Mouse (Mus musculus) cerebellum, adult (tissue): ENCODE results near the gene Necab2.

Source experiments
- ATAC-seq: cut with Nextera tagmentation; 2 replicates; pipeline ENCODE4 v1.9.2; 2017; ENCODE audit warnings: mild to moderate bottlenecking, moderate library complexity, mixed read lengths; ENCODE audit not compliant: insufficient number of reproducible peaks, low FRiP score, low TSS enrichment

Gene Necab2

DNA sequence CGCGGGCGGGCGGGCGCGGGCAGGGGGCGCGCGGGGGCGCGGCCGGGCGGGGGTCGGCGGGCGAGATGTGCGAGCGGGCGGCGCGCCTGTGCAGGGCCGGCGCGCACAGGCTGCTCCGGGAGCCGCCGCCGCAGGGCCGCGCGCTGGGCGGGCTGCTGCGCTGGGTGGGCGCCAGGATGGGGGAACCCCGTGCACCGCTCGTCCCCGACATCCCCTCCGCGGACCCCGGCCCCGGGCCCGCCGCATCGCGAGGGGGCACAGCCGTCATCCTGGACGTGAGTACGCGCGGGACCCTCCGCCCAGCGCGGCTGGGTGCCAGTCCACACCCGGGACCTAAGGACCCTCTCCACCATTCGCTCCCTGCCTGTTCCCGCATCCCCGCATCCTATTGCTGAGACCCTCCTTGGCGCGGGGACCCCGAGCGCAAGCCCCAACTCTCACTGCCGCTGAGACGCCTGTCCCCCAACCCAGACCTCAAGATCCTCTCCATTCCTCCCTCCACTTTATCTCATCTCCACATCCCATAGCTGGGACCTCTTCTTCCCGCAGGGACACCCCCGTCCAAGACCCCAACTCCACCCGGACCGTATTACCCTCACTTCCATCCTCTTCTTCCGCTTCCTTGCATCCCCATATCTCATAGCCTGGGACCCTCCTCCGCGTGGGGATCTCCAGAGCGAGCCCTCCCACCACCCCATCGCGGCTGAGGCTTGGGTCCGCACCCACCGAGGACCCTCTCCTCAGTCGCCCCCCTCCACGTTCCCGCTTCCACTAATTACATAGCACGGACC is 666 bp downstream of the Necab2 start:
- no peak for ATAC-seq

DNA sequence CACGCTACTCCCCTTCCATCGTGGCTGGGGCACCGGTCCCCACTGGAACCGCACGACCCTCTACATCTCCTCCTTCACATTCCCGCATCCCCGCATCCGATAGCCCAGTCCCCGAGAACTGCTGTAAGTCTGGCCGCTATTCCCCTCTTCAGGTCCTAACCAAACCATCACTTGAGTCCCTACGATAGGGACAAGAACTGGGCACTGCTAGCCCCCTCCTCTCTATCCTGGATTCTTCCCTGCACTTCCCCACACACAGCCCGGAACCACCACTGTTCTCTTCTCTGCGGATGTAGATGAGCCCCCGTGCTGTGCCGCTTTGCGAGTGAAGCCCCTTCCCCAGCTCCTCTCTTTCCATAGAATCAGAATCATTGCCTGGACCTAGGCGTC is 1.3 kb downstream of the Necab2 start:
- no peak for ATAC-seq

DNA sequence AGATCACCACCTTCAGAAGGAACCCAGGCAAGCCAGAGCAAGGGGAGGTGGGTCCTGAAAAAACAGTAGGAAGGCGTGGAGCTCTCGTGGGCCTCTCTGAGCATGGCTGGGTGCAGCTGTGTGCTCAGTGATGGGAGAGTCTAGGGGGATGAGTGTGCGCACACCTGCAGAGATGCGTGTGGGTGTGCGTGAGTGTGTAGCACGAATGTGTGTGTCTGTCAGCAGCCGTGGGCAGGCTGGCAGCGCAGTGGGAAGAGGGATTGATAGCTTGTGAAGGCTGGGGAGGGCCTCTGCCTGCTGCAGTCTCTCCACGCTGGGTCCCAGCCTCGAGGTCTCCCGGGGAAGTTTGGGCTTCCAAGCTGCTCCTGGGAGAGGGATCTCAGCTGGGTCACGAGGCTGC is 3.1 kb downstream of the Necab2 start:
- ATAC-seq, result no peak

DNA sequence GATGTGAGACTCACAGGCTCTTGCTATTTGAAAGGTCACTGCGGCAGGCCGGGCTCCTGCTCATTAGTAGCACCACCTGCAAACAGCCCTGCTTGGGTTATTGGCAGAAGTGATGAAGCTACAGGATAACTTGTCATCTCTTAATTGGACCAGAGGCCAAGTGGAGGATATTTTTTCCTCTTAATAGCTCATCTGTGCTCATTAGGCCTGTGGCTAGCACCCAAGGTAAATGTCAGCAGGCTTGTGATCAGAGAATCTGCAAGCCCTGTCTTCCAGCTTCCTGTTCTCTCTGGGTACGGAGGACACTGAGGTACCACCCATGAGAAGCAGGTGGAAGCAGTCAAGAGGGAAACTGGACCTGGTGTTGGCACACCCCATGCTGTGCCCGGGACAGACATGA is 4.6 kb downstream of the Necab2 start:
- ATAC-seq, result no peak

- no peak for ATAC-seq
Observed at GRCm38 (mm10) chr8:119452919-119453318, 6.4 kb downstream of the Necab2 start.

DNA sequence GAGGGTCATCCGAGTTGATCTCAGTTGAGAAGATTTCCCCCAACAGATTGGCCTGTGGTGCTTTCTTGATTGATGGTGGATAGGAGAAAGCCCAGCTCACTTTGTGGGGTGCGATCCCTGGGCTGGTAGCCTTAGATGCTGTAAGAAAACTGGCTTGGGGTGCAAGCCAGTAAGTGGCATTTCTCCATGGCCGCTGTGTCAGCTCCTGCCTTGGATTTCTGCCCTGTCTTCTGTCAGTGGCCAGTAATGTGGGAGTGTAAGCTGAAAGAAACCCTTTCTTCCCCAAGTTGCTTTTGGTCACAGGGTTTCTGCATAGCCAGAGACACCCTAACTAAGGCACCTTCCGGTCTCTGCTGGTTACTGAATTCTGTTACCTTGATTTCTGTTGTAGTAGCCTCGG is 9.5 kb downstream of the Necab2 start:
- ATAC-seq, result no peak

DNA sequence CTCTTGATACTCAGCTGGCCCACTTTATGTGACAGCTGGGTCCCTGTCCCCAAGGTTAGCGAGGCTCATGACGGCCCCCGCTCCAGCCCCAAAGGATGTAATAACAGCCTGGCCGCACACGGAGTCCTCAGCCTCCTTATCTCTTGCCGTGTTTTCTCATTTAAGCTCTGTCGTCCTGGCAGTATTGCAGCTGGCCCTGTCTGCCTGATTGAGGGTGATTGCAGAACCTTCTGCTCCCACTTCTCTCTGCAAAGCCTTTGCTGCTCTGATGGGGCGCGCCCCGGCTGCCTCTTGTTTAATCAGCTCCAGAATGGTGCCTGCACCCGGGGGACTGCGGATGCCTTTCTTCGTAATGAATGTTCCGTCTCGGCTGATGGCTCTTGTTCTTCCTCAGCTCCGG is 13.2 kb downstream of the Necab2 start:
- no peak for ATAC-seq

DNA sequence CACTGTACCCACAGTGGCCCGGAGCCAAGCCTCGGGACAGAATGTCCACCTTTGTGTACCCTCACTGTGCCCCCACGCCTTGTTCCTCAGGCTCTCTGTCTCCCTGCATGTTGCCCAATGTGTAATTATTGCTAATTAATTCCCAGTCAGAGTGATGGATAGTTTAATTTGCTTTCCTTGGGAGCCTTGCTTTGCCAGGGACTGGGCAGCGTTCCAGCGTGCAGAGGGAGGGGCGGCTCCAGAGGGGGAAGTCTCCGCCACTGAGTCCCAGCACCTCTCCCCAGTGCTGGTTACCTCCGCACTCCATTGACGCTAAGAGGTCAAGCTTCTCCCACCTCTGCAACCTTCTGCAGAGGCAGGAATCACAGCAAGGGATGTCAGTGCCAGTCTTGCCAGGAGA is 14.8 kb downstream of the Necab2 start:
- no peak for ATAC-seq

DNA sequence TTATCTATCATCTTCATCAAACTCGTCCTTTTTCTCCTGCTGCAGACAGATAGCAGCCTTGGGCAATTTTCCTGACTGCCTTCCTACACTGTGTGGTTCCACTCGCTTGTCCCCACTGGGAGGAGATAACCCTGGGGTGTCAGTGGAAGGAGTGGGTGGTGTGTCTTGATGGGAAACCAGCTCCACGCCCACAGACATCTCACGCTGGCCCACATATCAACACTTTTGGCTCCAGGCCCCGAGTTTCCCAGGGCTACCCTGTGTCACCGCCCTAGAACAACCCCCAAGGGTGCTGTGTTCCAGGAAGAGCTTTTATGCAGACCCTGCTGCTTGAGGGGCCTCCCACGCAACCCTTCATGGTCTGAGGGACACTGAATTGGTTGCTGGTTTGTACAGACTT is 17.2 kb downstream of the Necab2 start:
- no peak for ATAC-seq

- no peak for ATAC-seq
Observed at GRCm38 (mm10) chr8:119466105-119466504, 19.6 kb downstream of the Necab2 start.

- ATAC-seq, result no peak
Observed at GRCm38 (mm10) chr8:119466794-119467193, 20.3 kb downstream of the Necab2 start.

DNA sequence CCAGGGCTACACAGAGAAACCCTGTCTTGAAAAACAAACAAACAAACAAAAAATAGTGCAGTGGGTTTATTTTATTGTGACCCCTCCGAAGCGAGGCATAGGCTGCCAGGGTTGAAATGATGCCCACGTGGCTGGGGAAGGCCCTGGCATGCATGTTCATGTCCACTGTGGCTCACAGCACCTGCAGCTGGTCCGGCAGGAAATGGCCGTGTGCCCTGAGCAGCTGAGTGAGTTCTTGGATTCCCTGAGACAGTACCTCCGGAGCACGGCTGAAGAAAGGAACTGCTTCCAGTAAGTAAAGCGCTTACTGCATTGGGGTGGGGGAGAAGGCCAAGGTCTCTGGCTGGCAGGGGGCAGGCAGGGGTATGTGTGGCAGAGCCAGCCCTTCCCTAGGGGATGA is 21.6 kb downstream of the Necab2 start:
- no peak for ATAC-seq

DNA sequence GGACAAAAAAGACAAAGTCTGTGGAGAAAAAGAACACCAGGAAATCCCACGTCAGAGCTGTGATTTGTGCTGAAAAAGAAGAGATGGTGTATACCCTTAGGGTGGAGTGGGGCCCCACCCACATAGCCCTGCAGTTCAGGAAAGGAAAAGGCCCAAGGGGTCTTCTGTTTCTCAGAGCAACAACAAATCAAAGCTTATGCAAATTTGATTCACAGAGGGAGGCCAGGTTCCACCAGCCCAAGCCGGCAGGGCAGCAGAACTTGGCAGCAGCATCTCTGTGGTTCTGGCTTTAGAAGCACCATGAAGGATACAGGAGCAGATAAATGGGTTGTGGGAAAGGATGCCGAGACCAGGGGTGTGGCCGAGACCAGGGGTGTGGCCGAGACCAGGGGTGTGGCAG is 32.2 kb downstream of the Necab2 start:
- ATAC-seq, result no peak

- no peak for ATAC-seq
Observed at GRCm38 (mm10) chr8:119484145-119484896, 37.8 kb downstream of the Necab2 start.

- ATAC-seq, result no peak
Observed at GRCm38 (mm10) chr8:119487093-119487492, 40.6 kb downstream of the Necab2 start.

DNA sequence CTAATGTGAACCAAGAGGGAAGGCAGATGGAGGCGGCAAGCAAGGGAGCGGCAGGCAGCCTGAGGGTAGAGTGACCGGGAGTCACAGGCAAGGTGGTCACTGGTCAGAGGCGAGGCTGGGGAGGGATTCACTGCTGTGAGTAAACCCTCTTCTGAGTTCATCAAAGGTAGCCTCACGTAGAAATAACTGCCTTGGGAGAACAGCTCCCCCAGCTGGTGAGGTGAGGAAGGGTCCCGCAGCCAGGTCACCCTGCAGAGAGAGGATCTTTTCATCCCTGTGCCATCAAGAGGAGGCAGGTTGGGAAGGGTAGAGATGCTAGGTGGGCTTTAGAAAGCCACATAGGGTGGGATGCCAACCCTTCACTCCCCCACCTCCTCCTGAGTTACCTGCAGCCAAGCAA is 50.3 kb downstream of the Necab2 start:
- no peak for ATAC-seq

- no peak for ATAC-seq
Observed at GRCm38 (mm10) chr8:119499836-119500235, 53.3 kb downstream of the Necab2 start.

DNA sequence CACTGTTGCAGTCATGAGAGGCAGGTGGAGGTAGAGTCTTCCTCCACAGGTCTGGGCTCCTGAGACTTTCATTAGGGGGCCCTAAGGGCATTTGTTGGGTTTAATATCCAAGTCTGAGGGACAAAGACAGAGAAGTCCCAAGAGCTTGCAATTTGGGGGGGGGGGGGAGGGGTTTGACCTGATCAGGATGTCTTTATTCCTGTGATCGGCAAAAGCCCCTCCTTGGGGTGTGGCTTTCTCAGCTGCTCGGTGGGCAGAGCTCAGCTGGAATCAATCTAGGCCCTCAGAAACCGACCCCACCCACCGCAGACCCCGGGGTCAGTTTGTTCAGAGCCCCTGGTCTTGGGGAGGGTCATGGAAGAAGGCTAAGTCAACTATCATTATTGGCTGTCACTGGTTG is 55.1 kb downstream of the Necab2 start, which contains the start of gene Slc38a8:
Gene Slc38a8 (minus strand): TSS at position 101 of the 400 bp plus-strand sequence.
- no peak for ATAC-seq

- no peak for ATAC-seq
Observed at GRCm38 (mm10) chr8:119502111-119502510, 55.6 kb downstream of the Necab2 start.

GRCm38 (mm10) chr8:119503191-119503767 is 56.8 kb downstream of the Necab2 start:
- ATAC-seq, result no peak

DNA sequence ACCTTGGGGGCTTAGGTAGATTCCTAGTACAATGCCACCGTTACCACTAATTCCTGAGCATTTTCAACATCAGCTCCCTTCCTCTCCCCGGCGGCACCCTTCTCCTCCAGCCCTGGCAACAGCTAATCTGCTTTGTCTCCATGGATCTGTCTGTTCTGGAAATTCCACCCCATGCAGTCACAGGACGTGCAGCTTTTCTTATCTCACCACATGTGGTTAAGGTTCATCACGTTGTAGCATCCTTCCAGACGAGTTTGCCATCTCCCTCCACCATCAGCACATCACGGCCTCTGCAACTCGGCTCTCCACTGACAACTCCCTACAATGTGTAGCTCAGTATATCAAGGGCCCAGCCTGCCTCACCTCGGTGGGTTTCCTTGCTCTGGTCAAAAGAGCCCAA is 59.0 kb downstream of the Necab2 start:
- no peak for ATAC-seq
